Mouse (Mus musculus): Measurements from ENCODE around the gene A930009A15Rik. TPM values are rescaled to one million over a fixed set of nuclear protein-coding genes. Genes with fewer than 3 reads are reported as not detected.

Gene A930009A15Rik
- polyA plus RNA-seq (2012; rRNA removed) = not detected in 2 replicates

DNA sequence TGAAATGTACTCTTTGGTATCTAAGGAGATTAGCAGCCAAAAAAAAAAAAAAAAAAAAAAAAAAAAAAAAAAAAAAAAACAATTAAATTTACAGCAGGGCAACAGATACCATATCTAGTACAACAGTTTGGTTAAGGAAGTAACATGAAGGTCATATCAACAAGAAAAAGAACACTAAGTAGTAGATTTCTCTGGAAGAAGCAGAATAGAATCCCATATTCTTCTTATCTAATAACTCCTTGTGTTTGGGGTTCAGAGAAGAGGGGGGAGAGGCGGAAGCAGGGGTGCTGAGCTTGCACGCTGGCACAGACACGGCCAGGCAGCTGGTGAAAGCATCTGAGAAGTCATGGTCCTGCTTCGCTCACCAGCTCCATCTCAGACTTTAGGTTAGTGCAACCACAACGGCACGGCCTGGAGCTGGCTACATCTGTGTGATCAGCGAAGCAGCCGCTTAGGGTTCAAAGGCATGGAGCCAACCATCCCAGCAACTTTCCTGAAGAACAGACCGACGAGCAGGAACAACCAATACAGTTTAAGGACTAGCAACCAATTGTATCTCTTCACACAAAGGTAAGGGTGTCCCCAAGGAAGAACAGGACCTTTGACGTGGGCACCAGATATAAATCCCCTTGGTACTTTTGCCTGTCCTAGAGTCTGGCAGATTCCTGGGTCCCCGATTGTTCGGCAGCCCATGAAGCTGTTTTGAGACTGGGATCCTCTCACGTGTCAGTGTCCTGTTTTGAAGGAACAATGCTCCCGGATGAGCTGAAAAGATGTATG, at the start of gene A930009A15Rik:
Gene A930009A15Rik (plus strand): TSS at position 275 of the 780 bp plus-strand sequence.

GRCm38 (mm10) chr10:115587301-115587969, 17.6 kb downstream of the A930009A15Rik start, which contains the start of gene Lgr5:
TSS of gene Lgr5 (minus strand) at chr10:115587780.

Other genes starting within 250 kb of the A930009A15Rik start
- 4.3 and 5.0 TPM in 2 replicates for gene Tmem19, start 207.5 kb upstream of the A930009A15Rik start, polyA plus RNA-seq (2012; rRNA removed)
- gene Thap2, start 185.5 kb upstream of the A930009A15Rik start, polyA plus RNA-seq (2012; rRNA removed) = 3.3 and 4.2 TPM in 2 replicates
- 34.7 and 38.0 TPM in 2 replicates for gene Zfc3h1, start 185.0 kb upstream of the A930009A15Rik start, polyA plus RNA-seq (2012; rRNA removed)
- 0.55 and 0.69 TPM in 2 replicates for gene Lgr5, start 17.8 kb downstream of the A930009A15Rik start, polyA plus RNA-seq (2012; rRNA removed)
- 35.5 and 41.5 TPM in 2 replicates for gene Tspan8, start 246.8 kb downstream of the A930009A15Rik start, polyA plus RNA-seq (2012; rRNA removed)

Data from liver, embryonic 14 days (tissue).